ENCODE assay signal across 19 mouse cellular contexts in genomic region chr2:48716206-48716605, GRCm38 (mm10).
DNase-seq lines count a peak whose midpoint lies in the region; ATAC-seq lines count a peak whose summit lies in the region.
"Had no signal": no experiment of that assay in that cellular context is flagged by ENCODE, and none has a peak within 500 bp of the region (broad histone marks: within the 10 kb centered on the region; RNA-seq: fewer than 3 reads in every experiment).

No protein-coding gene starts in this region.

- peak; percentile 60 for ATAC-seq in common myeloid progenitor, adult 5-6 weeks (replicated peaks; ENCODE audit: low read depth, poor library complexity, severe bottlenecking)
- ATAC-seq in granulocyte monocyte progenitor cell, adult 5-6 weeks (replicated peaks; ENCODE audit: poor library complexity, severe bottlenecking): peak; percentile 85
- ATAC-seq in megakaryocyte progenitor cell, adult 5-6 weeks (replicated peaks; ENCODE audit: poor library complexity): peak; percentile 78
- ATAC-seq in heart, embryonic 12.5 days (ENCODE audit: insufficient number of reproducible peaks, low FRiP score): no peak
- ATAC-seq: forebrain, embryonic 13.5 days; forebrain, embryonic 16.5 days had no signal

- H3K36me3 ChIP-seq in heart, embryonic 12.5 days: no peaks in the 10 kb centered on the region
- H3K36me3 ChIP-seq: embryonic facial prominence, embryonic 10.5 days; embryonic facial prominence, embryonic 12.5 days had no signal

- no peak overlapping the region for H3K4me3 ChIP-seq in heart, embryonic 12.5 days
- H3K4me3 ChIP-seq: embryonic facial prominence, embryonic 10.5 days; embryonic facial prominence, embryonic 12.5 days; forebrain, embryonic 13.5 days had no signal

- H3K4me1 ChIP-seq in heart, embryonic 12.5 days (replicated peaks): no peaks in the 10 kb centered on the region
- H3K4me1 ChIP-seq: embryonic facial prominence, embryonic 10.5 days; embryonic facial prominence, embryonic 12.5 days; forebrain, embryonic 13.5 days had no signal

- no peak for DNase-seq in heart, postnatal 14 days
- no peak for DNase-seq in lung, postnatal 25 days (ENCODE audit: low spot score)
- DNase-seq: adrenal gland, adult 2 months; adrenal gland, postnatal 10 days; adrenal gland, postnatal 25 days; cerebellum, adult 11 months; cerebellum, adult 18-20 months; cerebellum, adult 8-10 months; cerebellum, adult 9-11 months; cerebellum, postnatal 14 days; cerebellum, postnatal 36 days had no signal

- no peaks in the 10 kb centered on the region for H3K9me3 ChIP-seq in heart, embryonic 12.5 days (replicated peaks)
- H3K9me3 ChIP-seq: embryonic facial prominence, embryonic 10.5 days; embryonic facial prominence, embryonic 12.5 days; forebrain, embryonic 13.5 days had no signal

- intact Hi-C loops in heart, postnatal 14 days (cut with DNase I): no loop called here

- H3K4me2 ChIP-seq in heart, embryonic 12.5 days: no peak overlapping the region
- H3K4me2 ChIP-seq: embryonic facial prominence, embryonic 12.5 days; forebrain, embryonic 13.5 days had no signal

- H3K27me3 ChIP-seq in heart, embryonic 12.5 days (replicated peaks): no peaks in the 10 kb centered on the region
- H3K27me3 ChIP-seq: embryonic facial prominence, embryonic 12.5 days; forebrain, embryonic 13.5 days had no signal

- WGBS in heart, embryonic 12.5 days: 82% methylated on average over 4 of the region's 4 CpGs

- H3K27ac ChIP-seq in heart, embryonic 12.5 days (ENCODE audit: poor library complexity, severe bottlenecking): no peak overlapping the region
- H3K27ac ChIP-seq: embryonic facial prominence, embryonic 10.5 days; embryonic facial prominence, embryonic 12.5 days; forebrain, embryonic 13.5 days had no signal

- no peak overlapping the region for H3K9ac ChIP-seq in heart, embryonic 12.5 days
- H3K9ac ChIP-seq: embryonic facial prominence, embryonic 12.5 days; forebrain, embryonic 13.5 days had no signal
